Mouse (Mus musculus): ENCODE results near the gene Zcchc24.

The Zcchc24 gene

GRCm38 (mm10) chr14:25776294-25776693, 7.5 kb upstream of the Zcchc24 start:
- no peak for DNase-seq (ENCODE audit: low read depth)

- no peak for DNase-seq (ENCODE audit: low read depth)
Observed at GRCm38 (mm10) chr14:25774100-25774499, 5.3 kb upstream of the Zcchc24 start.

- DNase-seq (ENCODE audit: low read depth): no peak
Observed at GRCm38 (mm10) chr14:25773039-25773438, 4.2 kb upstream of the Zcchc24 start.

GRCm38 (mm10) chr14:25769626-25770306, 927 bp upstream of the Zcchc24 start:
- no peak for DNase-seq (ENCODE audit: low read depth)

GRCm38 (mm10) chr14:25768261-25768893, 462 bp downstream of the Zcchc24 start:
- no peak for DNase-seq (ENCODE audit: low read depth)

GRCm38 (mm10) chr14:25767725-25768203, 1.1 kb downstream of the Zcchc24 start:
- DNase-seq (ENCODE audit: low read depth): no peak

GRCm38 (mm10) chr14:25766441-25766840, 2.4 kb downstream of the Zcchc24 start:
- DNase-seq (ENCODE audit: low read depth): no peak

- DNase-seq (ENCODE audit: low read depth): no peak
Observed at GRCm38 (mm10) chr14:25765921-25766320, 2.9 kb downstream of the Zcchc24 start.

- no peak for DNase-seq (ENCODE audit: low read depth)
Observed at GRCm38 (mm10) chr14:25765146-25765545, 3.7 kb downstream of the Zcchc24 start.

GRCm38 (mm10) chr14:25761184-25761583, 7.7 kb downstream of the Zcchc24 start:
- DNase-seq (ENCODE audit: low read depth): no peak

- DNase-seq (ENCODE audit: low read depth): no peak
Observed at GRCm38 (mm10) chr14:25759981-25760537, 8.8 kb downstream of the Zcchc24 start.

GRCm38 (mm10) chr14:25759551-25759950, 9.3 kb downstream of the Zcchc24 start:
- no peak for DNase-seq (ENCODE audit: low read depth)

- DNase-seq (ENCODE audit: low read depth): no peak
Observed at GRCm38 (mm10) chr14:25757917-25758316, 10.9 kb downstream of the Zcchc24 start.

- no peak for DNase-seq (ENCODE audit: low read depth)
Observed at GRCm38 (mm10) chr14:25756385-25756990, 12.4 kb downstream of the Zcchc24 start.

- DNase-seq (ENCODE audit: low read depth): no peak
Observed at GRCm38 (mm10) chr14:25755541-25755940, 13.3 kb downstream of the Zcchc24 start.

GRCm38 (mm10) chr14:25754531-25755484, 14.0 kb downstream of the Zcchc24 start:
- no peak for DNase-seq (ENCODE audit: low read depth)

GRCm38 (mm10) chr14:25753021-25753420, 15.8 kb downstream of the Zcchc24 start:
- DNase-seq (ENCODE audit: low read depth): no peak

- DNase-seq (ENCODE audit: low read depth): no peak
Observed at GRCm38 (mm10) chr14:25751067-25751466, 17.8 kb downstream of the Zcchc24 start.

GRCm38 (mm10) chr14:25750448-25751015, 18.3 kb downstream of the Zcchc24 start:
- DNase-seq (ENCODE audit: low read depth): no peak

- no peak for DNase-seq (ENCODE audit: low read depth)
Observed at GRCm38 (mm10) chr14:25749143-25749909, 19.5 kb downstream of the Zcchc24 start.

All from c-Kit-positive CD71-positive TER-119-negative erythroid progenitor cells, embryonic 14.5 days (primary cell).